Mouse (Mus musculus): ENCODE results near the gene Sipa1l1.

Gene Sipa1l1

GRCm38 (mm10) chr12:82168820-82169533 is at the start of gene Sipa1l1:
Gene Sipa1l1 (plus strand): TSS chr12:82169320.
- DNase-seq (ENCODE audit: low spot score) = peak; percentile 81

- no peak for DNase-seq (ENCODE audit: low spot score)
These were observed 47.2 kb upstream of the Sipa1l1 start for GRCm38 (mm10) chr12:82121947-82122346.

GRCm38 (mm10) chr12:82122450-82123249 is 46.5 kb upstream of the Sipa1l1 start:
- DNase-seq (ENCODE audit: low spot score) = no peak

- no peak for DNase-seq (ENCODE audit: low spot score)
These were observed 42.3 kb upstream of the Sipa1l1 start for GRCm38 (mm10) chr12:82126796-82127195.

GRCm38 (mm10) chr12:82139234-82140166 is 29.6 kb upstream of the Sipa1l1 start:
- DNase-seq (ENCODE audit: low spot score) = no peak

GRCm38 (mm10) chr12:82143371-82143770 is 25.7 kb upstream of the Sipa1l1 start:
- no peak for DNase-seq (ENCODE audit: low spot score)

- DNase-seq (ENCODE audit: low spot score) = no peak
These were observed 23.9 kb upstream of the Sipa1l1 start for GRCm38 (mm10) chr12:82145173-82145572.

- DNase-seq (ENCODE audit: low spot score) = no peak
These were observed 22.0 kb upstream of the Sipa1l1 start for GRCm38 (mm10) chr12:82147021-82147693.

GRCm38 (mm10) chr12:82148328-82148930 is 20.7 kb upstream of the Sipa1l1 start:
- no peak for DNase-seq (ENCODE audit: low spot score)

GRCm38 (mm10) chr12:82151019-82151418 is 18.1 kb upstream of the Sipa1l1 start:
- DNase-seq (ENCODE audit: low spot score) = no peak

GRCm38 (mm10) chr12:82154527-82154926 is 14.6 kb upstream of the Sipa1l1 start:
- no peak for DNase-seq (ENCODE audit: low spot score)

GRCm38 (mm10) chr12:82158516-82158915 is 10.6 kb upstream of the Sipa1l1 start:
- no peak for DNase-seq (ENCODE audit: low spot score)

- no peak for DNase-seq (ENCODE audit: low spot score)
These were observed 9.7 kb upstream of the Sipa1l1 start for GRCm38 (mm10) chr12:82159372-82159771.

- no peak for DNase-seq (ENCODE audit: low spot score)
These were observed 3.5 kb upstream of the Sipa1l1 start for GRCm38 (mm10) chr12:82165651-82166050.

GRCm38 (mm10) chr12:82166101-82166571 is 3.0 kb upstream of the Sipa1l1 start:
- DNase-seq (ENCODE audit: low spot score) = no peak

- peak; percentile 17 for DNase-seq (ENCODE audit: low spot score)
These were observed 681 bp downstream of the Sipa1l1 start for GRCm38 (mm10) chr12:82169571-82170431.

- no peak for DNase-seq (ENCODE audit: low spot score)
These were observed 1.6 kb downstream of the Sipa1l1 start for GRCm38 (mm10) chr12:82170461-82171279.

- no peak for DNase-seq (ENCODE audit: low spot score)
These were observed 2.5 kb downstream of the Sipa1l1 start for GRCm38 (mm10) chr12:82171591-82171990.

GRCm38 (mm10) chr12:82173623-82174022 is 4.5 kb downstream of the Sipa1l1 start:
- no peak for DNase-seq (ENCODE audit: low spot score)

Data from c-Kit-positive CD71-positive TER-119-positive erythroid progenitor cells, embryonic 14.5 days (primary cell).